In the genomic region with DNA sequence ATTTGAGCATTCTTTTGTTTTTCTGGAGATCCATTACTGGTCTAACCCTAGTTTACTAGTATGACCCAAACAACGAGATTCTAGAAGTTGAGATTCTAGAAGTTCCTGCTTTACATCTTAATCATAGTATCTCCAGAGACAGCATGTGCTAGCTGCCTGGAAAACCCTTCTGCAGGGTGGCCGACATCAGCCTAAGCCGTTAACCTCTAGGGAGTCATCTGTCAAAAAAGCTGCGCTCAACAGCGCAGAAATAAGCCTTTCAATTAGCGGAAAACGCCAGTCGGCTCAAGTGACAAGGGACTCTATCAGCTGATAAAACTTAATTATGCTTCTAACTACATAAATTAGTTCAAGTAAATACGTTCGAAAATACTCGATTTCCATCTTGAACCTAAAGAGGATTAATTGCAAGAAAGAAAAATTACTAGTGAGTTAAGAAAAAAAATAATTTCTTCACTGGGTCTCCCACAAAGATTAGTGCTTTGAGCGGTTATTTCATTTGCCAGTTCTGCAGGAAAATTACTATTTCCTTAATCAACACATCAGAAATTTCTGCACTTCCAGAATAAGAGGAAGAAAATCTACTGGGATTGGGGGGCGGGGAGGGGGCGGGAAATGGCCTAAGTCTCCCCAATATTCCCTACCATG, we compare ENCODE assay signal across 9 mouse cellular contexts. TPM values are rescaled to one million over a fixed set of nuclear protein-coding genes. Genes with fewer than 3 reads are reported as not detected.
DNase-seq lines count a peak whose midpoint lies in the region; ATAC-seq and TF ChIP-seq lines count a peak whose summit lies in the region.
"Had no signal": no experiment of that assay in that cellular context is flagged by ENCODE, and none has a peak within 500 bp of the region (broad histone marks: within the 10 kb centered on the region; RNA-seq: fewer than 3 reads in every experiment).

No protein-coding gene starts in this region.

- peak overlapping the region; percentile 55 for H3K9ac ChIP-seq in forebrain, embryonic 13.5 days
- peak overlapping the region; percentile 13; the same call in 1 of the 2 replicates for H3K9ac ChIP-seq in intestine, embryonic 15.5 days

- peaks cover 16% of the 10 kb centered on the region; the same call in 1 of the 2 replicates for H3K4me1 ChIP-seq in cerebellum, adult 2 months (ENCODE audit: control insufficient read depth, insufficient read depth, low read length)
- peaks cover 45% of the 10 kb centered on the region for H3K4me1 ChIP-seq in forebrain, embryonic 13.5 days
- H3K4me1 ChIP-seq in intestine, embryonic 15.5 days (replicated peaks) = peaks cover 28% of the 10 kb centered on the region; the same call in 1 of the 2 replicates

- peak; percentile 11; the same call in 1 of the 2 replicates for ATAC-seq in forebrain, embryonic 13.5 days
- no peak for ATAC-seq in intestine, embryonic 15.5 days

- H3K27ac ChIP-seq in cerebellum, adult 2 months (ENCODE audit: insufficient read depth, low read length) = peak overlapping the region; percentile 90
- peak overlapping the region; percentile 96 for H3K27ac ChIP-seq in forebrain, embryonic 13.5 days
- peak overlapping the region; percentile 89 for H3K27ac ChIP-seq in intestine, embryonic 15.5 days

- peak overlapping the region; percentile 51 for H3K4me3 ChIP-seq in cerebellum, adult 2 months (replicated peaks; ENCODE audit: insufficient read depth, low read depth, low read length)
- H3K4me3 ChIP-seq in forebrain, embryonic 13.5 days = peak overlapping the region; percentile 31
- peak overlapping the region; percentile 24 for H3K4me3 ChIP-seq in intestine, embryonic 15.5 days (replicated peaks)

- peak in 1 of 2 experiments; percentile 56 for DNase-seq in cerebellum, adult 2 months
- DNase-seq in cerebellum, adult 11-12 months = no peak
- DNase-seq in MEL-GATA-1-ER (ENCODE audit: extremely low read depth, low read depth) = peak; percentile 56
- DNase-seq in lung, postnatal 36 days = peak; percentile 50
- DNase-seq in splenic B cell, adult 2 months (ENCODE audit: low read depth, low spot score) = peak; percentile 78
- no peak for DNase-seq in layer of hippocampus, adult 11-12 months (ENCODE audit: low spot score)

- WGBS in cerebellum, adult 2 months = 1% methylated on average over 14 of the region's 14 CpGs
- under 1% methylated on average over 14 of the region's 14 CpGs for WGBS in forebrain, embryonic 13.5 days
- 2% methylated on average over 14 of the region's 14 CpGs for WGBS in intestine, embryonic 15.5 days

- no peaks in the 10 kb centered on the region for H3K27me3 ChIP-seq in cerebellum, adult 2 months (ENCODE audit: control insufficient read depth, insufficient read depth, low read length)
- H3K27me3 ChIP-seq in forebrain, embryonic 13.5 days = no peaks in the 10 kb centered on the region
- H3K27me3 ChIP-seq in intestine, embryonic 15.5 days (replicated peaks) = no peaks in the 10 kb centered on the region
- no peaks in the 10 kb centered on the region for H3K27me3 ChIP-seq in splenic B cell, adult 2 months (ENCODE audit: control insufficient read depth, insufficient read depth, low read length, poor library complexity, severe bottlenecking)
- H3K27me3 ChIP-seq: Patski had no signal

- no peak for TF ChIP-seq CTCF in cerebellum, adult 2 months (IDR thresholded peaks at IDR 0.05; ENCODE audit: borderline replicate concordance, insufficient read depth, low read depth, low read length)

- TF ChIP-seq POLR2A in cerebellum, adult 2 months (IDR thresholded peaks at IDR 0.05; ENCODE audit: borderline replicate concordance, insufficient read depth, low read length) = no peak

- H3K9me3 ChIP-seq in forebrain, embryonic 13.5 days (replicated peaks) = no peaks in the 10 kb centered on the region
- no peaks in the 10 kb centered on the region for H3K9me3 ChIP-seq in intestine, embryonic 15.5 days

- peak overlapping the region; percentile 61 for H3K4me2 ChIP-seq in forebrain, embryonic 13.5 days
- peak overlapping the region; percentile 62 for H3K4me2 ChIP-seq in intestine, embryonic 15.5 days (replicated peaks)

- H3K36me3 ChIP-seq in forebrain, embryonic 13.5 days (ENCODE audit: poor library complexity, severe bottlenecking) = no peaks in the 10 kb centered on the region
- H3K36me3 ChIP-seq in intestine, embryonic 15.5 days = no peaks in the 10 kb centered on the region
- H3K36me3 ChIP-seq in splenic B cell, adult 2 months (ENCODE audit: control insufficient read depth, insufficient read depth, low read length, poor library complexity, severe bottlenecking) = no peaks in the 10 kb centered on the region

RNA-seq across cellular contexts. Expression of a gene that starts 53.0 kb away (rescaled TPM):
- polyA plus RNA-seq in cerebellum, adult 2 months (2012; rRNA removed) = 49.2 and 50.5 TPM in 2 replicates
- polyA plus RNA-seq in forebrain, embryonic 13.5 days (2015; fragmentation: Nextera tagmentation; extraction: Ambion mirVana) = 62.8 TPM in 2 replicates
- polyA plus RNA-seq in intestine, embryonic 15.5 days (2015; fragmentation: Nextera tagmentation; extraction: Ambion mirVana) = 39.3 and 46.0 TPM in 2 replicates

Comparison
In these comparisons a context has a peak if more than half of its experiments do, and no peak if none do; other contexts are left out.
1. DNase-seq: peak in MEL-GATA-1-ER (single experiment), lung, postnatal 36 days (single experiment) and splenic B cell, adult 2 months (single experiment); none in cerebellum, adult 11-12 months (single experiment) and layer of hippocampus, adult 11-12 months (single experiment).
2. Peak in every context shown above with its lines, with median percentiles within 50 percentile points of each other: H3K27ac ChIP-seq and H3K4me3 ChIP-seq.